Mouse (Mus musculus): ENCODE measurements around the gene Nhsl1. TPM values are rescaled to one million over a fixed set of nuclear protein-coding genes. Genes with fewer than 3 reads are reported as not detected.

Nhsl1 gene
- polyA plus RNA-seq, 1 experiment from 2014 or later: 7.9 TPM

GRCm38 (mm10) chr10:18488239-18488803 is 169.5 kb downstream of the Nhsl1 start:
- Histone ChIP-seq H3K4me1 (replicated peaks) (0 out of 2 replicates have a peak, but pooled peaks cover 5% of the 10 kb centered on the region), H3K36me3 (no peaks in the 10 kb centered on the region), H3K4me3 (replicated peaks) (no peak overlapping the region), H3K4me2 (no peak overlapping the region), H3K9ac (replicated peaks) (no peak overlapping the region), H3K9me3 (no peaks in the 10 kb centered on the region), H3K27ac (no peak overlapping the region), H3K27me3 (no peaks in the 10 kb centered on the region)
- no peak for ATAC-seq (ENCODE audit: insufficient number of reproducible peaks, insufficient read depth, low FRiP score, low TSS enrichment, low read depth)
- whole genome bisulfite sequencing: 61% methylated on average over 7 of the region's 7 CpGs

GRCm38 (mm10) chr10:18489936-18490335 is 171.2 kb downstream of the Nhsl1 start:
- no peak overlapping the region for H3K9ac ChIP-seq (replicated peaks)
- ATAC-seq (ENCODE audit: insufficient number of reproducible peaks, insufficient read depth, low FRiP score, low TSS enrichment, low read depth): no peak
- no peaks in the 10 kb centered on the region for H3K27me3 ChIP-seq
- no peak overlapping the region for H3K27ac ChIP-seq
- no peaks in the 10 kb centered on the region for H3K36me3 ChIP-seq
- no peak overlapping the region for H3K4me3 ChIP-seq (replicated peaks)
- 87% methylated on average over 10 of the region's 10 CpGs for WGBS
- H3K4me1 ChIP-seq (replicated peaks): 0 out of 2 replicates have a peak, but pooled peaks cover 5% of the 10 kb centered on the region
- no peaks in the 10 kb centered on the region for H3K9me3 ChIP-seq
- H3K4me2 ChIP-seq: no peak overlapping the region

GRCm38 (mm10) chr10:18491952-18492351 is 173.2 kb downstream of the Nhsl1 start:
- Histone ChIP-seq H3K4me3 (replicated peaks) (no peak overlapping the region), H3K9me3 (no peaks in the 10 kb centered on the region), H3K36me3 (no peaks in the 10 kb centered on the region), H3K4me1 (replicated peaks) (0 out of 2 replicates have a peak, but pooled peaks cover 5% of the 10 kb centered on the region), H3K4me2 (no peak overlapping the region), H3K27me3 (no peaks in the 10 kb centered on the region), H3K27ac (no peak overlapping the region), H3K9ac (replicated peaks) (no peak overlapping the region)
- WGBS: 83% methylated on average over 4 of the region's 4 CpGs
- ATAC-seq (ENCODE audit: insufficient number of reproducible peaks, insufficient read depth, low FRiP score, low TSS enrichment, low read depth): no peak

GRCm38 (mm10) chr10:18493010-18493894 is 174.5 kb downstream of the Nhsl1 start:
- H3K9me3 ChIP-seq: no peaks in the 10 kb centered on the region
- no peak overlapping the region for H3K4me3 ChIP-seq (replicated peaks)
- 88% methylated on average over 11 of the region's 11 CpGs for WGBS
- no peaks in the 10 kb centered on the region for H3K27me3 ChIP-seq
- no peak overlapping the region for H3K4me2 ChIP-seq
- H3K9ac ChIP-seq (replicated peaks): no peak overlapping the region
- no peak overlapping the region for H3K27ac ChIP-seq
- H3K4me1 ChIP-seq (replicated peaks): 0 out of 2 replicates have a peak, but pooled peaks cover 5% of the 10 kb centered on the region
- no peak for ATAC-seq (ENCODE audit: insufficient number of reproducible peaks, insufficient read depth, low FRiP score, low TSS enrichment, low read depth)
- H3K36me3 ChIP-seq: peaks cover 4% of the 10 kb centered on the region; the same call in 1 of the 2 replicates

- Histone ChIP-seq H3K9me3 (no peaks in the 10 kb centered on the region), H3K4me3 (replicated peaks) (no peak overlapping the region), H3K27me3 (no peaks in the 10 kb centered on the region), H3K27ac (no peak overlapping the region), H3K9ac (replicated peaks) (no peak overlapping the region), H3K4me2 (no peak overlapping the region), H3K4me1 (replicated peaks) (0 out of 2 replicates have a peak, but pooled peaks cover 5% of the 10 kb centered on the region), H3K36me3 (peaks cover 10% of the 10 kb centered on the region; the same call in 1 of the 2 replicates)
- ATAC-seq (ENCODE audit: insufficient number of reproducible peaks, insufficient read depth, low FRiP score, low TSS enrichment, low read depth): no peak
- WGBS: 59% methylated on average over 7 of the region's 7 CpGs
These were observed 175.5 kb downstream of the Nhsl1 start for GRCm38 (mm10) chr10:18494249-18494648.

GRCm38 (mm10) chr10:18497066-18497465 is 178.3 kb downstream of the Nhsl1 start:
- H3K4me2 ChIP-seq: no peak overlapping the region
- no peak overlapping the region for H3K27ac ChIP-seq
- no peaks in the 10 kb centered on the region for H3K9me3 ChIP-seq
- H3K4me3 ChIP-seq (replicated peaks): no peak overlapping the region
- no peak for ATAC-seq (ENCODE audit: insufficient number of reproducible peaks, insufficient read depth, low FRiP score, low TSS enrichment, low read depth)
- 80% methylated on average over 7 of the region's 7 CpGs for WGBS
- no peak overlapping the region for H3K9ac ChIP-seq (replicated peaks)
- H3K36me3 ChIP-seq: peaks cover 20% of the 10 kb centered on the region; the same call in 1 of the 2 replicates
- H3K27me3 ChIP-seq: no peaks in the 10 kb centered on the region
- 0 out of 2 replicates have a peak, but pooled peaks cover 5% of the 10 kb centered on the region for H3K4me1 ChIP-seq (replicated peaks)

- Histone ChIP-seq H3K4me3 (replicated peaks) (no peak overlapping the region), H3K9ac (replicated peaks) (no peak overlapping the region), H3K27me3 (no peaks in the 10 kb centered on the region), H3K4me2 (no peak overlapping the region), H3K27ac (no peak overlapping the region), H3K4me1 (replicated peaks) (peaks cover 19% of the 10 kb centered on the region), H3K36me3 (peaks cover 25% of the 10 kb centered on the region; the same call in 1 of the 2 replicates), H3K9me3 (no peaks in the 10 kb centered on the region)
- WGBS: 76% methylated on average over 3 of the region's 3 CpGs
- no peak for ATAC-seq (ENCODE audit: insufficient number of reproducible peaks, insufficient read depth, low FRiP score, low TSS enrichment, low read depth)
These were observed 183.2 kb downstream of the Nhsl1 start for GRCm38 (mm10) chr10:18501997-18502396.

GRCm38 (mm10) chr10:18505690-18506089 is 186.9 kb downstream of the Nhsl1 start:
- Histone ChIP-seq H3K27ac (0 out of 2 replicates have a peak overlapping the region, but pooled peaks have one; percentile 18), H3K9ac (replicated peaks) (no peak overlapping the region), H3K4me2 (no peak overlapping the region), H3K4me3 (replicated peaks) (no peak overlapping the region), H3K27me3 (no peaks in the 10 kb centered on the region), H3K9me3 (no peaks in the 10 kb centered on the region), H3K36me3 (peaks cover 7% of the 10 kb centered on the region; the same call in 1 of the 2 replicates), H3K4me1 (replicated peaks) (peaks cover 35% of the 10 kb centered on the region)
- 24% methylated on average over 10 of the region's 10 CpGs for WGBS
- no peak for ATAC-seq (ENCODE audit: insufficient number of reproducible peaks, insufficient read depth, low FRiP score, low TSS enrichment, low read depth)

- peak; percentile 78; the same call in 1 of the 2 replicates for ATAC-seq (ENCODE audit: insufficient number of reproducible peaks, insufficient read depth, low FRiP score, low TSS enrichment, low read depth)
- Histone ChIP-seq H3K4me3 (replicated peaks) (no peak overlapping the region), H3K9me3 (no peaks in the 10 kb centered on the region), H3K27me3 (no peaks in the 10 kb centered on the region), H3K36me3 (peaks cover 5% of the 10 kb centered on the region; the same call in 1 of the 2 replicates), H3K9ac (replicated peaks) (no peak overlapping the region), H3K4me2 (no peak overlapping the region), H3K4me1 (replicated peaks) (peaks cover 35% of the 10 kb centered on the region), H3K27ac (peak overlapping the region; percentile 47; the same call in 1 of the 2 replicates)
- 29% methylated on average over 6 of the region's 6 CpGs for WGBS
These were observed 187.7 kb downstream of the Nhsl1 start for GRCm38 (mm10) chr10:18506501-18506946.

- Histone ChIP-seq H3K4me2 (no peak overlapping the region), H3K9me3 (no peaks in the 10 kb centered on the region)
These were observed 189.2 kb downstream of the Nhsl1 start for GRCm38 (mm10) chr10:18507869-18508473.

GRCm38 (mm10) chr10:18508586-18508985 is 189.8 kb downstream of the Nhsl1 start:
- H3K4me1 ChIP-seq (replicated peaks): peaks cover 35% of the 10 kb centered on the region
- H3K27ac ChIP-seq: no peak overlapping the region
- peaks cover 11% of the 10 kb centered on the region; the same call in 1 of the 2 replicates for H3K36me3 ChIP-seq
- no peak overlapping the region for H3K4me3 ChIP-seq (replicated peaks)
- H3K9ac ChIP-seq (replicated peaks): no peak overlapping the region
- no peaks in the 10 kb centered on the region for H3K9me3 ChIP-seq
- H3K27me3 ChIP-seq: no peaks in the 10 kb centered on the region
- no peak for ATAC-seq (ENCODE audit: insufficient number of reproducible peaks, insufficient read depth, low FRiP score, low TSS enrichment, low read depth)
- H3K4me2 ChIP-seq: no peak overlapping the region
- 67% methylated on average over 1 of the region's 1 CpGs for WGBS

More at GRCm38 (mm10) chr10:18507869-18508473, 189.2 kb downstream of the Nhsl1 start:
- WGBS: 50% methylated on average over 2 of the region's 2 CpGs
- Histone ChIP-seq H3K36me3 (peaks cover 15% of the 10 kb centered on the region; the same call in 1 of the 2 replicates), H3K4me1 (replicated peaks) (peaks cover 35% of the 10 kb centered on the region), H3K27ac (no peak overlapping the region), H3K27me3 (no peaks in the 10 kb centered on the region), H3K9ac (replicated peaks) (no peak overlapping the region), H3K4me3 (replicated peaks) (no peak overlapping the region)
- no peak for ATAC-seq (ENCODE audit: insufficient number of reproducible peaks, insufficient read depth, low FRiP score, low TSS enrichment, low read depth)

All from limb, embryonic 12.5 days (tissue).